In the genomic region with DNA sequence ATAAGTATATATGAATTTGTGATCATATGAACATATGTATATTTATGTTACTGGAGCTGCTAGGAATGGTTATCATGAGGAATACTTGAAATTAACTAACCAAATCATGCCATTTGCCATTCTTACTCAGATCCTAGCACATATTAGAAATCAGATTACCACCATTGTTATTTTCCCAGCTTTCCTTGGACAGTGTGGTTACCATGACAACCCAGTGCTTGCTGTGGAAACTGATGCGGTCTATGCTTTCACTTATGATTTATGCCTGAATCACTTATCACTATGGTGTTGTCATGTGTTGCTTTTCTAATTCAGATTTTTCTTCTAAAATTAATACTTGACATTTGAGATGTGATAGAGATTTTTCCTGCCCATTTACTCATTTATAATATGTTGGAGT, we compare ENCODE assay signal across 23 mouse cellular contexts. TPM values are rescaled to one million over a fixed set of nuclear protein-coding genes. Genes with fewer than 3 reads are reported as not detected.
"Had no signal": no experiment of that assay in that cellular context is flagged by ENCODE, and none has a peak within 500 bp of the region (broad histone marks: within the 10 kb centered on the region; RNA-seq: fewer than 3 reads in every experiment).

No protein-coding gene starts in this region.

- H3K36me3 ChIP-seq: midbrain, embryonic 10.5 days; midbrain, embryonic 13.5 days; neural tube, embryonic 13.5 days; neural tube, embryonic 15.5 days had no signal

- H3K9me3 ChIP-seq: midbrain, embryonic 10.5 days; midbrain, embryonic 13.5 days; neural tube, embryonic 13.5 days; neural tube, embryonic 15.5 days had no signal

- H3K4me1 ChIP-seq: midbrain, embryonic 13.5 days; neural tube, embryonic 13.5 days; neural tube, embryonic 15.5 days had no signal

- H3K4me3 ChIP-seq: midbrain, embryonic 10.5 days; midbrain, embryonic 13.5 days; myocyte; neural tube, embryonic 13.5 days; neural tube, embryonic 15.5 days had no signal

- H3K27me3 ChIP-seq: midbrain, embryonic 13.5 days; neural tube, embryonic 15.5 days had no signal

- DNase-seq: lung, adult 18-20 months; lung, embryonic 14.5 days; lung, postnatal 10 days; lung, postnatal 4 days; retina, postnatal 1 day; right cerebral cortex, adult 18-20 months; right cerebral cortex, postnatal 25 days; right cerebral cortex, postnatal 4 days; spleen, adult 18-20 months; thymus, adult 2 months; thymus, postnatal 25 days had no signal

- H3K4me2 ChIP-seq: lung, embryonic 14.5 days; midbrain, embryonic 13.5 days; neural tube, embryonic 13.5 days; neural tube, embryonic 15.5 days had no signal

- H3K9ac ChIP-seq: liver, embryonic 14.5 days; lung, embryonic 14.5 days; midbrain, embryonic 13.5 days; neural tube, embryonic 13.5 days; neural tube, embryonic 15.5 days had no signal

- ATAC-seq: midbrain, embryonic 13.5 days had no signal

- H3K27ac ChIP-seq: liver, embryonic 14.5 days; midbrain, embryonic 10.5 days; midbrain, embryonic 13.5 days; neural tube, embryonic 13.5 days; neural tube, embryonic 15.5 days had no signal

RNA-seq across cellular contexts. Expression of gene Arxes1, which starts 2.8 kb away (rescaled TPM):
- total RNA-seq: megakaryocyte, adult 5-6 weeks; megakaryocyte-erythroid progenitor cell, adult 5-6 weeks had no signal
- polyA plus RNA-seq: myocyte; small intestine, adult 2 months had no signal

RNA-seq across cellular contexts. Expression of gene Arxes2, which starts 36.7 kb away (rescaled TPM):
- total RNA-seq: megakaryocyte, adult 5-6 weeks had no signal

RNA-seq across cellular contexts. Expression of gene Bex2, which starts 37.7 kb away (rescaled TPM):
- total RNA-seq: megakaryocyte, adult 5-6 weeks; megakaryocyte-erythroid progenitor cell, adult 5-6 weeks had no signal

RNA-seq across cellular contexts. Expression of gene Nxf3, which starts 54.7 kb away (rescaled TPM):
- total RNA-seq: megakaryocyte, adult 5-6 weeks; megakaryocyte-erythroid progenitor cell, adult 5-6 weeks had no signal
- polyA plus RNA-seq: midbrain, embryonic 10.5 days; midbrain, embryonic 13.5 days; neural tube, embryonic 11.5 days; neural tube, embryonic 13.5 days; neural tube, embryonic 15.5 days; small intestine, adult 2 months; stomach, embryonic 14.5 days; stomach, embryonic 16.5 days had no signal
